In genomic region chr13:94607861-94608223, GRCm38 (mm10) we compare ENCODE assay signal across 28 mouse cellular contexts.
A peak's percentile ranks its signal among the peaks of the same experiment; 100 is the strongest.
DNase-seq lines count a peak whose midpoint lies in the region; ATAC-seq and TF ChIP-seq lines count a peak whose summit lies in the region.
"Had no signal": no experiment of that assay in that cellular context is flagged by ENCODE, and none has a peak within 500 bp of the region (broad histone marks: within the 10 kb centered on the region; RNA-seq: fewer than 3 reads in every experiment).

No protein-coding gene starts in this region.

- H3K27me3 ChIP-seq in forebrain, embryonic 12.5 days, result peaks cover 88% of the 10 kb centered on the region
- peaks cover 100% of the 10 kb centered on the region for H3K27me3 ChIP-seq in forebrain, embryonic 10.5 days (ENCODE audit: poor library complexity, severe bottlenecking)
- H3K27me3 ChIP-seq in limb, embryonic 10.5 days (ENCODE audit: low read depth, poor library complexity, severe bottlenecking), result peaks cover 75% of the 10 kb centered on the region
- peaks cover 79% of the 10 kb centered on the region for H3K27me3 ChIP-seq in neural tube, embryonic 12.5 days (replicated peaks)

- no peak for TF ChIP-seq CTCF in brain, embryonic 14.5 days (IDR thresholded peaks at IDR 0.05; ENCODE audit: borderline replicate concordance, extremely low read depth, insufficient read depth, insufficient read length)

- H3K36me3 ChIP-seq in forebrain, embryonic 12.5 days (replicated peaks), result no peaks in the 10 kb centered on the region
- no peaks in the 10 kb centered on the region for H3K36me3 ChIP-seq in forebrain, embryonic 10.5 days (replicated peaks)
- no peaks in the 10 kb centered on the region for H3K36me3 ChIP-seq in limb, embryonic 10.5 days
- no peaks in the 10 kb centered on the region for H3K36me3 ChIP-seq in neural tube, embryonic 12.5 days
- H3K36me3 ChIP-seq: embryonic facial prominence, embryonic 10.5 days; embryonic facial prominence, embryonic 15.5 days; heart, embryonic 13.5 days; limb, embryonic 13.5 days; liver, embryonic 12.5 days had no signal

- no peaks in the 10 kb centered on the region for H3K9me3 ChIP-seq in forebrain, embryonic 12.5 days
- H3K9me3 ChIP-seq in forebrain, embryonic 10.5 days, result no peaks in the 10 kb centered on the region
- no peaks in the 10 kb centered on the region for H3K9me3 ChIP-seq in limb, embryonic 10.5 days (replicated peaks)
- no peaks in the 10 kb centered on the region for H3K9me3 ChIP-seq in neural tube, embryonic 12.5 days
- H3K9me3 ChIP-seq: embryonic facial prominence, embryonic 10.5 days; embryonic facial prominence, embryonic 15.5 days; heart, embryonic 13.5 days; limb, embryonic 13.5 days; liver, embryonic 12.5 days had no signal

- ATAC-seq in forebrain, embryonic 12.5 days (ENCODE audit: low FRiP score), result 0 out of 2 replicates have a peak, but pooled peaks have one; percentile 42
- peak; percentile 55 for ATAC-seq in neural tube, embryonic 12.5 days (ENCODE audit: low FRiP score, low read depth)
- no peak for ATAC-seq in granulocyte monocyte progenitor cell, adult 5-6 weeks (replicated peaks; ENCODE audit: poor library complexity, severe bottlenecking)
- ATAC-seq: liver, embryonic 12.5 days; liver, postnatal 0 days had no signal

- peaks cover 18% of the 10 kb centered on the region for H3K4me1 ChIP-seq in forebrain, embryonic 12.5 days
- H3K4me1 ChIP-seq in forebrain, embryonic 10.5 days, result peaks cover 28% of the 10 kb centered on the region
- H3K4me1 ChIP-seq in limb, embryonic 10.5 days, result peaks cover 37% of the 10 kb centered on the region
- H3K4me1 ChIP-seq in neural tube, embryonic 12.5 days, result peaks cover 18% of the 10 kb centered on the region
- H3K4me1 ChIP-seq: liver, embryonic 12.5 days had no signal

- H3K9ac ChIP-seq in forebrain, embryonic 12.5 days, result no peak overlapping the region
- H3K9ac ChIP-seq in neural tube, embryonic 12.5 days, result no peak overlapping the region
- H3K9ac ChIP-seq: embryonic facial prominence, embryonic 15.5 days; heart, embryonic 13.5 days; limb, embryonic 13.5 days; liver, embryonic 12.5 days; liver, postnatal 0 days had no signal

- WGBS in forebrain, embryonic 12.5 days, result 20% methylated on average over 7 of the region's 7 CpGs
- 26% methylated on average over 7 of the region's 7 CpGs for WGBS in forebrain, embryonic 10.5 days
- WGBS in limb, embryonic 10.5 days, result 20% methylated on average over 7 of the region's 7 CpGs
- WGBS in neural tube, embryonic 12.5 days, result 15% methylated on average over 7 of the region's 7 CpGs

- DNase-seq in forebrain, embryonic 10.5 days (ENCODE audit: extremely low spot score, low spot score), result no peak
- peak; percentile 32 for DNase-seq in brain, embryonic 14.5 days (ENCODE audit: low read depth)
- DNase-seq in limb, embryonic 10.5 days (ENCODE audit: low spot score), result peak; percentile 36
- DNase-seq in right cerebral cortex, adult 18-20 months, result no peak
- DNase-seq: adrenal gland, adult 2 months; adrenal gland, postnatal 36 days; B cell, adult 2 months; cerebellum, adult 2 months; cerebellum, postnatal 36 days; gastrocnemius, adult 2 months; gastrocnemius, postnatal 36 days; heart, postnatal 10 days; kidney, adult 18-20 months; liver, postnatal 0 days; lung, postnatal 36 days; right cerebral cortex, postnatal 25 days; thymus, postnatal 25 days had no signal

- no peak overlapping the region for H3K4me2 ChIP-seq in forebrain, embryonic 12.5 days
- H3K4me2 ChIP-seq in neural tube, embryonic 12.5 days (replicated peaks), result no peak overlapping the region
- H3K4me2 ChIP-seq: embryonic facial prominence, embryonic 15.5 days; heart, embryonic 13.5 days; liver, embryonic 12.5 days; midbrain, embryonic 11.5 days had no signal

- no peak overlapping the region for H3K27ac ChIP-seq in forebrain, embryonic 12.5 days
- no peak overlapping the region for H3K27ac ChIP-seq in forebrain, embryonic 10.5 days
- H3K27ac ChIP-seq in limb, embryonic 10.5 days, result peak overlapping the region; percentile 84
- H3K27ac ChIP-seq in neural tube, embryonic 12.5 days, result no peak overlapping the region
- H3K27ac ChIP-seq: embryonic facial prominence, embryonic 15.5 days; gastrocnemius, adult 2 months; heart, embryonic 13.5 days; kidney, postnatal 0 days; liver, embryonic 12.5 days had no signal

- H3K4me3 ChIP-seq in forebrain, embryonic 12.5 days (replicated peaks), result no peak overlapping the region
- no peak overlapping the region for H3K4me3 ChIP-seq in forebrain, embryonic 10.5 days
- no peak overlapping the region for H3K4me3 ChIP-seq in limb, embryonic 10.5 days
- H3K4me3 ChIP-seq in neural tube, embryonic 12.5 days, result no peak overlapping the region
- H3K4me3 ChIP-seq: embryonic facial prominence, embryonic 15.5 days; gastrocnemius, adult 2 months; heart, embryonic 13.5 days; limb, embryonic 13.5 days; liver, embryonic 12.5 days; myocyte had no signal

- no peak for TF ChIP-seq POLR2A in brain, embryonic 14.5 days (IDR thresholded peaks at IDR 0.05; ENCODE audit: borderline replicate concordance, extremely low read depth, insufficient read depth, insufficient read length, poor library complexity, severe bottlenecking)

Comparison
In these comparisons a context has a peak if more than half of its experiments do, and no peak if none do; other contexts are left out.
1. DNase-seq: peak in brain, embryonic 14.5 days (single experiment) and limb, embryonic 10.5 days (single experiment); none in forebrain, embryonic 10.5 days (single experiment) and right cerebral cortex, adult 18-20 months (single experiment).